Mouse (Mus musculus): ENCODE data around the gene Fahd2a. TPM values are rescaled to one million over a fixed set of nuclear protein-coding genes. Genes with fewer than 3 reads are reported as not detected.
A peak's percentile ranks its signal among the peaks of the same experiment; 100 is the strongest.

Fahd2a gene
- total RNA-seq, 2 experiments from 2014 or later, result 46.4 to 48.2 TPM

DNA sequence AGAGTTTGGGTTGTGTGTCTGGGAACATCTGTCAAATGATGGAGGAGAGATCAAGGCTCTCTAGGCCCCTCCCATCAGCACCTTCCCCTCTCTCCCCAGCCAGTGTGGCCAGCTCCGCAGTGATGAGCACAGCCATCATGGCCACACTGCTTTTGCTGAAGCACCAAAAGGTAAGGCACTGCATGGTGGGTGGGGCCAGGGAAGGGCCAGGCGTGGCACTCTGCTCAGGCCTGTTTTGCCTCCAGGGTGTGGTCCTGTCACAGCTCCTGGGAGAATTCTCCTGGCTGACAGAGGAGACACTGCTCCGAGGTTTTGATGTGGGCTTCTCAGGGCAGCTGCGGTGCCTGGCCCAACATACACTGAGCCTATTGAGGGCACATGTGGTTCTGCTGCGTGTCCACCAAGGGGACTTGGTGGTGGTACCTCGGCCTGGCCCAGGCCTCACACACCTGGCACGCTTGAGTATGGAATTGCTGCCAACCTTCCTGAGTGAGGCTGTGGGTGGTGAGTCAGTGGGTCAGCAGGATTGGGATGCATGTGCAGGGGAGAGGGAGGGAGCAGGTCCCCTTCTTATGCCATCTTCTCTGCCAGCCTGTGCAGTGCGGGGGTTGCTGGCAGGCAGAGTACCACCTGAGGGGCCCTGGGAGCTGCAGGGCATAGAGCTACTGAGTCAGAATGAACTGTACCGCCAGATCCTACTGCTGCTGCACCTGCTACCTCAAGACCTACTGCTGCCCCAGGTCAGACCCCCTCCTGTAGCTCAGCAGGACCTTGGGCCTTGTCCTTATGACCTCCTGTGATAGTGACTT is 10.7 kb downstream of the Fahd2a start:
- no peak for DNase-seq (ENCODE audit: low spot score in 2 of 2)

DNA sequence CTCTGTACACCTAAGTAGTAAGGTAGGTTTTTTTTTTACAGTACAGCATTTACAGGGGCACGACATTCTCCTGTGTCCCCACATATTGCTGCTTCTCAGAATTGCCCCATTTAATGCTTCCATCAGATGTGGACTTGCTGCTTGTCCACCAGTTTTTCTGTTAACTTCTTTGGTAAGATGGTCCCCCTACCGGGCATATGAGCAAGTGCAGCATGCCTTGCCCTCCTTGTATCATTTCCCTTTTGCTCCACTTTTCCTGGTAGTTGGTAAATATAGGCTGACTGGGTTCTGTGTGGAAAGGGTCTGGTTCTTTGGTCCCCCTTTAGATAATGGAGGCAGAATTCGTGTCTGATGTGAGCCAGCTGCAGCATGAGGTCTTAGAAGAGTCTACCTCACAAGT is 14.1 kb downstream of the Fahd2a start:
- no peak for DNase-seq (ENCODE audit: low spot score in 2 of 2)

DNA sequence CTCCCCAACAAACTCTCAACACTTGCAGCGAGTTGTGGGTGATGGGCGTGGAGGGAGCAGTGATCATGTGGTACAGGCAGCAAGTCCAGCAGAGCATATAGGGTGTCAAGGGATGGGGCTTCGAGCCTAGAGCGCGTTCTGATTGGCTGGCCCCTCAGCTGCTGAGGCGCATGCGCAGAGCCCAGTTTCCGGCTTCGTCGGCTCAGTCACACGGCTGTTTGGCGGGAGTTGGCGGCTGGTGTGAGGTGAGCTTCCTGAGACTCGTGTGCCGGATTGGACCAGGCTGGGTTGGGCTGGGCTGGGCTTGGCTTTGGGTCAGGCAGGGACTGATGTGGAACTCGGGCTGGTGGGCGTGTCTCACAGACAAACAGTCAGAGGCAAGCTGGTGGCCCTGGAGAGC is 19.4 kb downstream of the Fahd2a start, which contains the start of gene Gpat2:
Gene Gpat2 (plus strand): TSS at position 223 of the 400 bp plus-strand sequence.
- no peak for DNase-seq (ENCODE audit: low spot score in 2 of 2)

DNA sequence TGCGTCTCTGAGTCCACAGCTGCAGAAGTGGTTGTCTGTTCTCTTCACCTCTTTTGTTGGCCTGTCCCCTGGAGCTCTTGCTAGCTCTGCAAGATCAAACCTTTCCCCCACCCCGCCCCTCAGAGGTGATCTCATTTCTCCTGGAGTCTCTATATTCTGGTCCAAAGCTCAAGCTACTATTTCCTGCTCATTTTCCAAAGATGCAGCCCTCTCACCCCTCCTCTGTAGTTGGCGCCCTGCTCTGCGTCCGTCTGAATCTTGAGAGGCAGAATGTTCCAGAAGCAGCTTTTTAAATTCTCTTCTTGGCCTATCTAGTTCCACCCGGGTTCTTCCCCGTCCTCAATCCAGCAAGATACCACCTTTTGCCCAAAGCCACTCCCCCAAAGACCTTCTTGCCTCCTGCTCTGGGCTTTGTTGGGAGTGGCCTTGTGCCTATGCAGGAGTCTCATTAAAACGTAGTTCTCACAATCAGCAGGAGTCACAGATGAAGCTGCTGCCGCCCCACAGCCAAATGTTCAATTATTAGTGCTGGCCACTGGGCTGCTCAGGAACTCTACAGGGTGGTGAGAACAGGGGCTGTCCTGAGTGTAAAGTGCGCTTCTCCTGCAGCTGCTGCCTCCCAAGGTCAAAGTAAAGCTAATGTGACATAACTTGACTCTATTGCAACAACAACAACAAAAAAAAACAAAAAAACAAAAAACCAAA is 25.9 kb downstream of the Fahd2a start:
- DNase-seq (ENCODE audit: low spot score in 2 of 2), result no peak

DNA sequence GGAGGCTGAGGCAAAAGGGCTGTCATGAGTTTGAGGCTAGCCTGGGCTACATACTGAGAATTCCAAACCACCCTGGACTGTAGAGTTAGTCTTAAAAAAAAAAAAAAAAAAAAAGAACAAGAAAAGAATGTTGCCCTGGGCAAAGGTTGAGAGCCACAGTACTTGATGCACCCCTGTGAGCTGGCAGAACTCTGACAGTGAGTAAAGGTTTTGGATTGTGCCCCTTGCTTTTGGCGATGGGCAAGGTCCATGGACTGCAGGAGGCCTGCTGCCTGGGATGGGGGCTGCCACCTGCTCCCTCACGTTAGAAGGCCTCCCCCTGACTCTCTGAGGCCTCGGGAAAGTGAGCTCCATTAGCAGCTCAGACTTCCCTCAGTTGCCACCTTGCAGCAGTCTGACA is 27.7 kb downstream of the Fahd2a start:
- no peak for DNase-seq (ENCODE audit: low spot score in 2 of 2)

DNA sequence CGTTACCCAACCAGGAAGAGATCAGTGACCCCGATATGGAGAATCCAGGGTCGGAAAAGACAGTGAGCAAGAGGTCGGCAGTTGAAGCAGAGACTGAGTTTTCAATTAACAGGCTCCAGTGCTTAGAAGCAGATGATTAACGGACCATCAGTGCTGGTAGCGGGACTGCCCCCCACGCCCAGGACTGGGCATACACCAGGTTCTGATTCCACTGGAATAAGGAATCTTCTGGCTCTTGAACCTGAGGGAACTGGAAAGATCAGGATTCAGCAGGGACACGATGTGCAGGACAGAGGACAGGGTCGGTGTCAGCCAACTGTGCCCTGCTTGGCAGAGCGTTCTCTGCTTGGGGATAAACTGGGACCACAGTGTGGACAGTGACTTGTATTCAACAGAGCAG is 28.6 kb downstream of the Fahd2a start:
- DNase-seq (ENCODE audit: low spot score in 2 of 2), result no peak

DNA sequence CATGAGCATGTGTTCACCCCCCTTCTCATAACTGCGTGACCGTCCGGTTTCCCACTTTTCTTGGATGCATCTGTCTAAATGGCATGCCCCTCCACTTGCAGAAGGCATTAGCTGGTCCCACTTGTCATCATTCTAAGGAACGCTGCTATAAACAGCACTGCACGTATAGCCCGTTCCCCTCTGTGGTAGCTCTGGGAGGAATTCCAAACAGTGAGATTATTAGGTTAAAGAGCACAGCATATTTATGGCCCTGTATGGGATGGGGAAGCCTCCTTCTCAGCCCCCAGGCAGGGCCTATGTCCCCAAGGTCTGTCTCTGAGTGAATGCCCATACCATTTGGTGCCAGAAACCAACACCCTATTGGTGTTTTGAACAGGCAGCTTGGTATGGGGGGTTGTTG is 33.2 kb downstream of the Fahd2a start:
- no peak for DNase-seq (ENCODE audit: low spot score in 2 of 2)

DNA sequence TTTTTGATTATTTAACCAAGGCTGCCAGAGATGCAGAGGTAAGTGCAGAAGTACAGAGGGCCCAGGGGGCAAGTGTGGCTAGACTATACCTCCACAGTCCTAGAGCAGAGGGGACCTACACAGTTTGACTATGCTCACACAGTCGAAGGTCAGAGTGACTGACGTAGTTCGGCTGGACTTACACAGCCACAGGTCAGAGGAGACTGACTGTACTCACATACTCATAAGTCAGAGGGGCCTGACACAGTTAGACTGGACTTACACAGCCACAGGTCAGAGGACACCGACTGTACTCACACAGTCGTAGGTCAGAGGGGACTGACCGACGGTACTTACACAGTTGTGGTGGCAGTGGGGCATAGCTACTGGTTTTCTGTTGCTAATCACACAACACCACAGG is 45.6 kb downstream of the Fahd2a start:
- DNase-seq (ENCODE audit: low spot score in 2 of 2), result no peak

DNA sequence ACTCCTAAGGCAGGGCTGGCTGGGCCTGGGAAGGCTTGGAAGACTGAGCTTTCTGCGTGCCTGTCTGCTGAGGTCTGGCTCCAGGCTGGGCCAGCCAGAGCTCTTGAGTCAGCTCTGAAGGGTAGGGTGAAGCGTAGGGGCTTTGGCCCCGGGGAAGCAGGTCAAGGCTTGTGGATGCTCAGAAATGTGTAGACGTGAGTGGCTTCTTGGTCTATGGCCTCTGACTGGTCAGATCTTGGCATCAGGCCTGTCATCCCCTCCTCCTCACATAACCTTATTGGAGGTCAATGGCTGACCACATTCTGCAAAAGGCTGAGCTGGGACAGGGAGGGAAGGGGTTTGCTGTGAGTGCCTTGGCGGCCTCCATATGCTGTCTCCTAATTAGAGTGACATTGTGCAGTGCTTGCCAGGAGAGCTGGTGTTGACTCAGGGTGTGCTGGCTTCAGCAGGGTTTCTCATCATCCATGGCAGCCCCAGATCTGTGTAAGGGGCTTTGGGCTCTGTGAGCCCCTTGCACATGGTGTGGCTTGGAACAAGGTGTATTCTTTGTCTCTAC is 49.7 kb downstream of the Fahd2a start:
- peak in 1 of 2 experiments; percentile 22 for DNase-seq (ENCODE audit: low spot score in 2 of 2)

DNA sequence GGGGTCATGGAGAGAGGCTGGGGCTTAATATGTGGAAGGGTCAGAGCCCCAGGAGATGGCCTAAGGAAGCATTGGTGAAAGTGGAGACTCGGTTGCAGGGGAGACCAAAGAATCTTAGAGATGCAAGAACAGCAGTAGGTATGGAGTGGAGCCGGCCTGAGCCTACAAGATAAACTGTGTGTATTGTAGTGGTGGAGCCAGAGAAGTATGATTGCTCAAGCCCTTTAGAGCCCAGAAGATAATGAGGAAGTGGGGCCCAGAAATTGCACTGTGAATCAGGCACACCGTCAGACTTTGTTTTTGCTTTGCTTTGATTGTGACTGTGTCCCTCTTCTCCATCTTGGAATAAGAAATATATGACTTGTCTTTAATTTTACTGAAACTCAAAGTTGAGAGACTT is 53.0 kb downstream of the Fahd2a start:
- no peak for DNase-seq (ENCODE audit: low spot score in 2 of 2)

GRCm38 (mm10) chr2:127390846-127391245 is 53.5 kb downstream of the Fahd2a start:
- DNase-seq (ENCODE audit: low spot score in 2 of 2), result no peak

DNA sequence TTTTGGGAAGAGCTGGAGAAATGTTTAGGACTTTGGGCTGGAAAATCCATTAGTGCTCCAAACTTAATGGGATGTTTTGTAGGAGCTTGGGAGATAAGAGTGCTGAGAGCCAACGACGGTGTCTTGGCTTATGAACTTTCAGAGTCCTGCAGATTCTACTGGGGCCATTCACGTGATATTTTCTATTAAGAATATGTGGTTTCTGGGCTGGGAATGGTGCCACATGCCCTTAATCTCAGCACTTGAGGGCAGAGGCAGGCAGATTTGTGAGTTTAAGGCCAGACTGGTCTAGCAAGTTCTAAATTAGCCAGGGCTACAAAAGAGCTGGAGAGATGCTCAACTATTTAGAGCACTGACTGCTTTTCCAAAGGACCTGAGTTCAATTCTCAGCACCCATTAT is 54.0 kb downstream of the Fahd2a start:
- DNase-seq (ENCODE audit: low spot score in 2 of 2), result no peak

GRCm38 (mm10) chr2:127387521-127387920 is 56.8 kb downstream of the Fahd2a start:
- no peak for DNase-seq (ENCODE audit: low spot score in 2 of 2)

Other genes starting within 250 kb of the Fahd2a start
- gene 1810024B03Rik, start 236.3 kb downstream of the Fahd2a start, total RNA-seq (2021), result 1 to 10 TPM in 1 of 2 experiments, under 1 TPM in 1; 0.96 to 1.5 TPM
- 10 to 100 TPM; 63.0 to 68.6 TPM for gene Snrnp200, start 236.2 kb downstream of the Fahd2a start, total RNA-seq (2021)
- gene Ciao1, start 196.7 kb downstream of the Fahd2a start, total RNA-seq (2021), result 100 to 1,000 TPM in 1 of 2 experiments, 10 to 100 TPM in 1; 92.7 to 103 TPM
- gene Tmem127, start 196.7 kb downstream of the Fahd2a start, total RNA-seq (2021), result 10 to 100 TPM; 71.4 to 80.8 TPM
- gene Stard7, start 174.3 kb downstream of the Fahd2a start, total RNA-seq (2021), result 100 to 1,000 TPM in 1 of 2 experiments, 10 to 100 TPM in 1; 81.9 to 100 TPM
- gene Dusp2, start 108.4 kb downstream of the Fahd2a start, total RNA-seq (2021), result 1 to 10 TPM in 1 of 2 experiments, under 1 TPM in 1; 0.66 to 2.0 TPM
- gene Astl, start 105.9 kb downstream of the Fahd2a start, total RNA-seq (2021), result not detected
- gene Adra2b, start 81.4 kb downstream of the Fahd2a start, total RNA-seq (2021), result 1 to 10 TPM; 1.1 to 1.9 TPM
- under 1 TPM in 1 of 2 experiments, not detected in 1; 0.19 TPM for gene Gpat2, start 19.4 kb downstream of the Fahd2a start, total RNA-seq (2021)
- gene Kcnip3, start 77.5 kb upstream of the Fahd2a start, total RNA-seq (2021), result 1 to 10 TPM; 5.3 to 6.0 TPM
- gene Prom2, start 96.9 kb upstream of the Fahd2a start, total RNA-seq (2021), result under 1 TPM; 0.46 to 0.70 TPM
- gene Zfp661, start 142.5 kb upstream of the Fahd2a start, total RNA-seq (2021), result 1 to 10 TPM; 2.6 to 3.5 TPM
- gene Mrps5, start 142.7 kb upstream of the Fahd2a start, total RNA-seq (2021), result 100 to 1,000 TPM; 108 to 114 TPM
- 1 to 10 TPM; 7.8 to 9.4 TPM for gene Mal, start 212.1 kb upstream of the Fahd2a start, total RNA-seq (2021)